Mouse (Mus musculus) fibroblast of lung, adult 2 months (primary cell): ENCODE measurements at regions not wholly inside any gene's neighbourhood (a gene's known extent, or its start where the extent isn't known, plus 50 kb on each side); places are given as distances from the start of the nearest gene placed in this dataset.

ENCODE experiments used
- DNase-seq: peaks from one replicate; pipeline ENCODE4 v3.0.0-alpha.2; 2011; ENCODE audit warnings: low read depth

DNA sequence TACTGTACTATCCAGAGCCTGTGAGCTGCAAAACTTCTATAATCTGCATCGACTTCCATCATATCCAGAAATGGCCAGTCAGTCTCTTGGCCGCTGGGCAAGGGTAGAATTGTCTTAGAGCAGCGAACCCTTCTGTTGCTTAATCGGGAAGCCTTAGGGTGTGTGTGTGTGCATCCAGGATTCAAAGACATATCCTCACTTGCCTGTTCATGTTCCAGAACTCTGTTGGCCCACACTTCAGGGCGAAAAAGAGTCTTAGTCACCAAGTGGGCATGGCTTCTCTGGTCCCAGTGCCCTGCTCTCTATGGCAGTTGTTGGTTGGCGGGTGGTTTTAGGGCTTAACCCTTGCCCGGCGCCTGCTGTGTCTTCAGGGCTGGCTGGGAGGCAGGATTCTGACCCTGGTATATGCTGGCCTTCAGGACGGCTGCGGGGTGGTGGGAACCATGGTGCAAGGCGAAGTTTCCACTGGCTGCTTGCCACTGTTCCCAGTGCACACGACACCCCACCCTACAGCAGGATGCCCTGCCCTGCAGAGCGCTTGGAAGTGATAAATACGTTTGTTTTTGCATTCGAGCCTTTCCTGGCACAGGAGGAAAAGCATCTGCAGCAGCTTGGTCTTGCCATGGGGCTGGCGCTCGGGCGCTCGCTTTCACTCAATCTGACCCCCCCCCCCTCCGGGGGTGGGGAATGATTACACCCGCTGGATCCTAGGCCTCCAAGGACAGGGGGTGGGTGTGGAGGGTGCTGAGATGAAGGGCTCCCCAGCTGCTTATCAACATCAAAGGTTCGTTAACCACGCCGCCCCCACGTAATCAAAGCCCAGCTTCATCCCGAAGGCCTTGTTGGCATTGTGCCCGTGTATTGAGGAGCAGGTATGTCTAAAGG is 54.9 kb upstream of the Itga6 start:
- DNase-seq = peak; percentile 40

DNA sequence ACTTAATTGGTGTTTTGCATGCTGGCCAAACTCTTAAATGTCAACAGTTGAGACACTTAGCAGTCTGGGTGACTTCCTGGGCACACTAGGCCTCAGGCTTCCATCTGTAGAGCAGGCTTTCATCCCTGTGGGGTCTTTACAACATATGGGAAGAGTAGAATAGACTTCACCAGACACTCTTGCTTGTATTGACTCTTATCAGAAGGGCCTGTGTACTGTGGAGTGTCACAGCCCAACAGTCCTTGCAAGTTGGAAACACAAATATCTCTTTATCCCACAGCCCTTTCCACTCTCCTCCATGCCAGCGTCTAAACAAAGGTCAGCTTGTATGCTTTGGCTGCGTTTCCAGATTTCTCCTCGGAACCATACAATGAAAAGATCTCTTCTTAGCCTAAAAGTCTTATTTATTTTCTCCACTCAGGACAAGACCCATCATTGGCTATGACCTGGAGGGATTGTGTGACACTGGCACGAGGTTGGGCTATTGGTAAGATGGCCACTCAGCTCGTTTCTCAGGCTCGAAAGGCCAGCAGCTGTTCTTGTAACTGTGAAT is 50.6 kb upstream of the Itga6 start:
- no peak for DNase-seq
